Mouse (Mus musculus): ENCODE results near the gene Gm28897. TPM values are rescaled to one million over a fixed set of nuclear protein-coding genes. Genes with fewer than 3 reads are reported as not detected.

Gm28897 gene
- not detected for polyA plus RNA-seq (2014; fragmentation: Illumina TruSeq; extraction: RNeasy Lipid Tissue Mini Kit (QIAGEN cat#74804); ENCODE audit: low read depth, low replicate concordance)

DNA sequence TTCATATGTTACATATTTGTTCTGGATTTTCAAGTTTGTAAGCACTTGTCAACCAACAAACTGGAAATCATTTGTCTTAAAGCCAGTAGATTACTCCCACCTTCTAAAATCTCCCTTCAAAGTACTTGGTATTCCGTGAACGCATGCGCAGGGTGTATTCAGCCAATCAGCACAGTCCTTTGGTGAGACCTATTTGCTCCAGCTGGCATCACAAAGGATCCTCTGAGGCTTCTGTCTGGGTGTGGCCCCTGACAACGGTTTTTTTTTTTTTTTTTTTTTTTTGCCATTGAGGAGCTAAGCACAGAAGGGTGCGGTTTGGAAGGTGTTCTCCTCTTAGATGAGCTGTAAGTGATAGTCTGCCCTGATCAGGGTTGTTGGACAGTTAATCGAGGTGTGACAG, at the start of gene Gm28897:
Gene Gm28897, plus strand, starts transcription at position 301 of the 400 bp plus-strand sequence.

Measured in heart, adult 10 weeks (tissue).